Mouse (Mus musculus) lung, adult 2 months (tissue): ENCODE data around the gene Rdx. TPM values are rescaled to one million over a fixed set of nuclear protein-coding genes. Genes with fewer than 3 reads are reported as not detected.

Source experiments
- DNase-seq: peaks from one replicate; pipeline ENCODE4 v3.0.0; 2022
- H3K4me1 ChIP-seq: fragments of 200-500 bp; 2 replicates; pipeline ENCODE4 v1.6.1; 2011; ENCODE audit warnings: low read length; ENCODE audit not compliant: control insufficient read depth, insufficient read depth
- H3K4me3 ChIP-seq: fragments of 200-500 bp; replicated peaks from 2 replicates; pipeline ENCODE3; 2011; ENCODE audit warnings: low read depth, mild to moderate bottlenecking, control low read depth, low read length; ENCODE audit errors: extremely low read depth
- CTCF ChIP-seq: fragments of 200-500 bp; IDR thresholded peaks from 2 replicates; pipeline ENCODE4 v1.5.1; 2011; ENCODE audit warnings: mild to moderate bottlenecking, low read length, control low read depth; ENCODE audit not compliant: insufficient read depth
- POLR2A ChIP-seq: fragments of 200-500 bp; IDR thresholded peaks from 2 replicates; pipeline ENCODE4 v1.6.1; 2011; ENCODE audit warnings: low read depth, mild to moderate bottlenecking, control low read depth, low read length, borderline replicate concordance; ENCODE audit errors: extremely low read depth
- WGBS: fragments of 180-500 bp; shearing (Covaris S2); methylation state at CpG from one replicate; pipeline ENCODE4 v1.1.7; 2018; 5-methylcytosine and 5-hydroxymethylcytosine counted together
- polyA plus RNA-seq: library from polyadenylated mRNA; depleted of rRNA; stranded (reverse); fragments of >200 nt; gene quantifications from 2 replicates; pipeline ENCODE4 v1.2.3, GENCODE M21; 2012; rRNA removed

Gene Rdx
- 22.0 and 41.7 TPM in 2 replicates for polyA plus RNA-seq

GRCm38 (mm10) chr9:52047129-52047820, at the start of gene Rdx:
Gene Rdx (plus strand): TSS chr9:52047173.
- Histone ChIP-seq H3K4me1 (peaks cover 13% of the 10 kb centered on the region), H3K4me3 (peak within 1 kb of the TSS; percentile 96)
- 3% methylated on average over 17 of the region's 17 CpGs for WGBS
- TF ChIP-seq POLR2A (peak; percentile 63; the same call in 1 of the 2 replicates), CTCF (no peak)
- peak; percentile 47 for DNase-seq

- TF ChIP-seq CTCF (no peak), POLR2A (no peak)
- Histone ChIP-seq H3K4me3 (no peak overlapping the region), H3K4me1 (no peaks in the 10 kb centered on the region)
- WGBS, result 56% methylated on average over 4 of the region's 4 CpGs
- no peak for DNase-seq
Measured at GRCm38 (mm10) chr9:52003501-52003900, 43.5 kb upstream of the Rdx start.

GRCm38 (mm10) chr9:52007341-52007740, 39.6 kb upstream of the Rdx start:
- 72% methylated on average over 2 of the region's 2 CpGs for WGBS
- no peak for DNase-seq
- Histone ChIP-seq H3K4me3 (no peak overlapping the region), H3K4me1 (no peaks in the 10 kb centered on the region)
- TF ChIP-seq POLR2A (no peak), CTCF (no peak)

- TF ChIP-seq POLR2A (no peak), CTCF (no peak)
- H3K4me1 ChIP-seq, result no peaks in the 10 kb centered on the region
- H3K4me3 ChIP-seq, result no peak overlapping the region
- no peak for DNase-seq
- 94% methylated on average over 1 of the region's 1 CpGs for WGBS
Measured at GRCm38 (mm10) chr9:52008511-52008910, 38.5 kb upstream of the Rdx start.

GRCm38 (mm10) chr9:52012311-52012710, 34.7 kb upstream of the Rdx start:
- 93% methylated on average over 1 of the region's 1 CpGs for WGBS
- no peak for DNase-seq
- Histone ChIP-seq H3K4me1 (0 out of 2 replicates have a peak, but pooled peaks cover 5% of the 10 kb centered on the region), H3K4me3 (no peak overlapping the region)
- TF ChIP-seq POLR2A (no peak), CTCF (no peak)

- Histone ChIP-seq H3K4me1 (0 out of 2 replicates have a peak, but pooled peaks cover 5% of the 10 kb centered on the region), H3K4me3 (no peak overlapping the region)
Measured at GRCm38 (mm10) chr9:52012781-52013436, 34.1 kb upstream of the Rdx start.

GRCm38 (mm10) chr9:52013900-52014455, 33.0 kb upstream of the Rdx start:
- no peak for DNase-seq
- 41% methylated on average over 5 of the region's 5 CpGs for WGBS
- no peak for TF ChIP-seq POLR2A
- Histone ChIP-seq H3K4me1 (0 out of 2 replicates have a peak, but pooled peaks cover 5% of the 10 kb centered on the region), H3K4me3 (no peak overlapping the region)

More at GRCm38 (mm10) chr9:52012781-52013436, 34.1 kb upstream of the Rdx start:
- no peak for DNase-seq
- TF ChIP-seq CTCF (no peak), POLR2A (no peak)
- WGBS, result 83% methylated on average over 5 of the region's 5 CpGs

GRCm38 (mm10) chr9:52017091-52017490, 29.9 kb upstream of the Rdx start:
- 81% methylated on average over 3 of the region's 3 CpGs for WGBS
- no peak for DNase-seq
- TF ChIP-seq POLR2A, result no peak
- no peak for TF ChIP-seq CTCF
- Histone ChIP-seq H3K4me3 (no peak overlapping the region), H3K4me1 (0 out of 2 replicates have a peak, but pooled peaks cover 5% of the 10 kb centered on the region)

- no peak for TF ChIP-seq POLR2A
- TF ChIP-seq CTCF, result no peak
- H3K4me1 ChIP-seq, result 0 out of 2 replicates have a peak, but pooled peaks cover 5% of the 10 kb centered on the region
- no peak for DNase-seq
- WGBS, result 89% methylated on average over 2 of the region's 2 CpGs
- H3K4me3 ChIP-seq, result no peak overlapping the region
Measured at GRCm38 (mm10) chr9:52017824-52018223, 29.1 kb upstream of the Rdx start.
